Mouse (Mus musculus): Measurements from ENCODE around the gene Nop14. TPM values are rescaled to one million over a fixed set of nuclear protein-coding genes. Genes with fewer than 3 reads are reported as not detected.

Nop14 gene
- 26.7 and 29.7 TPM in 2 replicates for polyA plus RNA-seq (2016; fragmentation: Nextera tagmentation; extraction: Ambion mirVana)

DNA sequence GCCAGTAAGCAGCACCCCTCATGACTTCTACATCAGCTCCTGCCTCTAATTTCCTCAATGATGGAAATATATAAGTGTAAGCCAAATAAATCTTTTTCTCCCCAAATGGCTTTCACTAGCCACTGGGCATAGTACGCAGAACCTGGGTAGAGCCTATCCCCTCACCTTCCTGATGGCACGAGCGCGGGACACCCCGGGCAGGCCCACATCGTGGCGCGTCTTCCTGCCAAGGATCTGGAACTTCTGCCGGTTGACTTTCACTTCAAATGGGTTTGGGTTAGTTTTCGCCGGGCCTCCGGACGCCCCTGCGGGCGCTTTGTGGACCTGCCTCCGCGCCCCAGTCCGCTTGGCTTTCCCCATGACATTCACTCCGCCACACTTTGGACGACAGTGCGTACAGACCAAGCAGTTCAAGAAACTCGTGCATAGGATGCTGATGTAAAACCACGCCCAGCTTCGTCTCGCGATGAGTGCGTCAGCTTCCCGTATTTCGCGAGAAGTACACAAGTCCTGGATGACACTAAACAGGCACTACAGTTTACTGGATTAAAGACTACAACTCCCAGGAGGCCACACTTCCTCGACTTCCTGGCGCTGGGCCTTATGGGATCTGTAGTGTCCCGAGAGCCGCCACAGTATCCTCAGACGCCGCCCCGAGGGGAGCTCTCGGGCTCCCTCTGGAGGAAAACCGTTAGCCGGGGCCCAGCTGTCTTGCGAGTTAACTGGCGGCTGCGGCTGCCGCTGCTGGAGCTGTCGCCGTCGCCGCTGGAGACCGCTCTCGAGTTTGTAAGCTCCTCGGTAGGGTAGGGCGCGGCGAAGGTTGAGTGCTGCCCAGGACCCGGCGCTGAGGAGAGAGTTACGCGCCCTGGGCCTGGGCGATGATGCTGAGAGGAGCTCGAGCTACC lies at the start of gene Nop14, which contains the start of gene Grk4:
Nop14 (minus strand) TSS at position 463 of the 905 bp plus-strand sequence.
Grk4 (plus strand) TSS at position 694 of the 905 bp plus-strand sequence.
- H3K36me3 ChIP-seq (replicated peaks) = peaks cover 21% of the 10 kb centered on the region
- H3K4me3 ChIP-seq (replicated peaks) = peak within 1 kb of the TSS; percentile 63
- H3K27me3 ChIP-seq = no peaks in the 10 kb centered on the region
- H3K4me1 ChIP-seq = peaks cover 8% of the 10 kb centered on the region
- under 1% methylated on average over 60 of the region's 60 CpGs for WGBS
- H3K27ac ChIP-seq = peak within 1 kb of the TSS; percentile 90
- ATAC-seq (ENCODE audit: low FRiP score) = peak; percentile 100
- H3K9ac ChIP-seq = peak within 1 kb of the TSS; percentile 60
- H3K9me3 ChIP-seq = no peaks in the 10 kb centered on the region
- H3K4me2 ChIP-seq = peak within 1 kb of the TSS; percentile 70

DNA sequence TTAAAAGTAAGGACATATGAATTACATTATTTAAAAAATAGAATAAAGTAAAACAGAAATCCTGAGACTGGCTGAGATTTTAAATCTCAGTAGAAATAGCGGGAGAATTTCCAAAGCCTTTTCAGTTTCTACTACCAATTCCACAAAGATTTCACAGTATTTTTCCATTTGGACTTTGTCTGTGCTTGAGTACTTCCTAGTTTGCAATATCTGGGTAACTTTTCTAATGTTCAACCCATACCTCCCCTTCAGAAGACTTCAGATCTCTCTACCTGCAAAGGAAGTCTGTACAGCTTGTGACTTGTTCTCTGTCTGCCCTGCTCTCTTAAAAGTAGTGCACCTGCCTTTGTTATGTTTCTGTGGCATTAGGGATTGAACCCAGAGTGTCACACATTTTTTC lies 48.5 kb upstream of the Nop14 start:
- H3K27me3 ChIP-seq = no peaks in the 10 kb centered on the region
- no peak overlapping the region for H3K27ac ChIP-seq
- H3K9ac ChIP-seq = no peak overlapping the region
- no peaks in the 10 kb centered on the region for H3K36me3 ChIP-seq (replicated peaks)
- ATAC-seq (ENCODE audit: low FRiP score) = no peak
- H3K9me3 ChIP-seq = no peaks in the 10 kb centered on the region
- H3K4me3 ChIP-seq (replicated peaks) = no peak overlapping the region
- H3K4me2 ChIP-seq = no peak overlapping the region
- H3K4me1 ChIP-seq = no peaks in the 10 kb centered on the region
- WGBS = 94% methylated on average over 1 of the region's 1 CpGs

DNA sequence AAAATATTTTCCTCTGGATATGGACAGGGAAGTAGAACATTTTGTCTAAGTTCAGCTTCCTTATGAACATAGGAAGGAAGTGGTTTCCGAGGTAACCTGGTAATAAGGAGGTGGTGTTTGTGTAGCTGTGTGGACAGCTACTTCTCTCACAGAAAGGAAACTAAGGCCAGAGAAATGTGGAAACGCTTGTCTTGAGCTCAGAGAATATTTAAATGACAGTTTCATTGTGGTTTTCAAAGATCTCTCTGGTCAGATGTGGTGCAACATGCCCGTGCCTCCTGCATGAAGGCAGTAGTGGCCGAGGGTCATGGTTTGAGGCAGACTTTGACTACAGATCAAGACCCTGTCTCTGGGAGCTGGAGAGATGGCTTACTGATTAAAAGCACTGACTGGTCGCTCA lies 35.6 kb upstream of the Nop14 start:
- Histone ChIP-seq H3K4me3 (replicated peaks) (no peak overlapping the region), H3K9me3 (no peaks in the 10 kb centered on the region), H3K9ac (no peak overlapping the region), H3K4me1 (no peaks in the 10 kb centered on the region), H3K36me3 (replicated peaks) (no peaks in the 10 kb centered on the region), H3K4me2 (no peak overlapping the region), H3K27ac (no peak overlapping the region), H3K27me3 (no peaks in the 10 kb centered on the region)
- WGBS = 77% methylated on average over 5 of the region's 5 CpGs
- ATAC-seq (ENCODE audit: low FRiP score) = no peak

DNA sequence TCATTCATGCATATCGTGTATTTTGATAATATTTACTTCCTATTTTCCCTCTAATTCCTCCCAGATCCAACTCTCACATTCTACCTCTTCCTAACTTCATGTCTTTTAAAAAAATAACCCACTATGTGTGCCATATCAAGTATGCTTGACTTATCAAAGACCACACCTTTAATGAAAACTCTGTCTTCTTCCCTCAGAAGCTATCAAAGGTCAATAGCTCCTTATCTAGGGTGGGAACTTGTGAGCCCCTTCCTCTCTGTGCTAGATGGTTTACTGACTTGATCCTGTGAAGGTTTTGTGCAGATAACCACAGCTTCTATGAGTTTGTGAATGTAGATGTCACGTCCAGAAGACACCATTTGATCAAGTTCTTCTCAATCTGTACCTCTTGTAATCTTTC lies 32.8 kb upstream of the Nop14 start:
- no peaks in the 10 kb centered on the region for H3K4me1 ChIP-seq
- no peaks in the 10 kb centered on the region for H3K27me3 ChIP-seq
- no peak for ATAC-seq (ENCODE audit: low FRiP score)
- no peaks in the 10 kb centered on the region for H3K36me3 ChIP-seq (replicated peaks)
- H3K9ac ChIP-seq = no peak overlapping the region
- H3K9me3 ChIP-seq = no peaks in the 10 kb centered on the region
- no peak overlapping the region for H3K4me3 ChIP-seq (replicated peaks)
- no peak overlapping the region for H3K27ac ChIP-seq
- no peak overlapping the region for H3K4me2 ChIP-seq
- 66% methylated on average over 2 of the region's 2 CpGs for WGBS

DNA sequence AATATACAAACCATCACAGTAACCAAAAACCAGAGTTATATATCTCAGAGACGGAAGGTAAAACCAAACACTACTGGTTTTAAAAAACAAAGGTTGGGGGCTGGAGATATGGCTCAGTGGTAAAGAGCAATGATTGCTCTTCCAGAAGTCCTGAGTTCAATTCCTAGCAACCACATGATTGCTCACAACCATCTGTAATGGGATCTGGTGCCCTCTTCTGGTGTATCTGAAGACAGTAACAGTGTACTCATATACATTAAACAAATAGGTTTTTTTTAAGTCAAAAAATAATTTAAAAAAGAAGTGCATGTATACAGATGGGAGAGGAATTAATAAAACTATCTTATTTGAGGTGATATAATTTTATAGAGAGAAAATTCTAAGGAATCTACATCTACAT lies 29.9 kb upstream of the Nop14 start:
- ATAC-seq (ENCODE audit: low FRiP score) = no peak
- no peaks in the 10 kb centered on the region for H3K9me3 ChIP-seq
- no peaks in the 10 kb centered on the region for H3K4me1 ChIP-seq
- no peaks in the 10 kb centered on the region for H3K36me3 ChIP-seq (replicated peaks)
- WGBS = 95% methylated on average over 1 of the region's 1 CpGs
- H3K4me2 ChIP-seq = no peak overlapping the region
- no peak overlapping the region for H3K4me3 ChIP-seq (replicated peaks)
- no peak overlapping the region for H3K9ac ChIP-seq
- no peak overlapping the region for H3K27ac ChIP-seq
- no peaks in the 10 kb centered on the region for H3K27me3 ChIP-seq

DNA sequence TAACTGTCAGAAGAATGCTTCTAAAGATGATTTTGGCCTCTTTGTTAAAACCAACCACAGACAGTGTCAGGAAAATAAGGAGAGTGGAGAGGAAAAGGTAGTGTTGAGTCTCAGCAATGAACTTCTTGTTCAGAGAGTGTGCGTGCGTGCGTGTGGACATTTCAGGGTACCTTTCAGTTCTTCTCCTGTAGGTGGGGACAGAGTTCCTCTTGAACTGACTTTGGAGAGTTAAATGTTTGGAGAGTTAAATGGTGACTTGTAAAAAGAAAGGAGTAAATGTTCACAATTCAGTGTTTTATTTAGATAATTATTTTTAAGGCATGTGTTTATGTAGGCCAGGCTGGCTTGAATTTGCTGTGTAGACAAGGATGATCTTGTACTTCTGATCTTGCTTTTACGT lies 10.3 kb upstream of the Nop14 start:
- no peak overlapping the region for H3K27ac ChIP-seq
- no peaks in the 10 kb centered on the region for H3K4me1 ChIP-seq
- 74% methylated on average over 4 of the region's 4 CpGs for WGBS
- no peak for ATAC-seq (ENCODE audit: low FRiP score)
- H3K9me3 ChIP-seq = no peaks in the 10 kb centered on the region
- no peak overlapping the region for H3K4me2 ChIP-seq
- H3K4me3 ChIP-seq (replicated peaks) = no peak overlapping the region
- H3K36me3 ChIP-seq (replicated peaks) = no peaks in the 10 kb centered on the region
- H3K27me3 ChIP-seq = no peaks in the 10 kb centered on the region
- H3K9ac ChIP-seq = no peak overlapping the region

DNA sequence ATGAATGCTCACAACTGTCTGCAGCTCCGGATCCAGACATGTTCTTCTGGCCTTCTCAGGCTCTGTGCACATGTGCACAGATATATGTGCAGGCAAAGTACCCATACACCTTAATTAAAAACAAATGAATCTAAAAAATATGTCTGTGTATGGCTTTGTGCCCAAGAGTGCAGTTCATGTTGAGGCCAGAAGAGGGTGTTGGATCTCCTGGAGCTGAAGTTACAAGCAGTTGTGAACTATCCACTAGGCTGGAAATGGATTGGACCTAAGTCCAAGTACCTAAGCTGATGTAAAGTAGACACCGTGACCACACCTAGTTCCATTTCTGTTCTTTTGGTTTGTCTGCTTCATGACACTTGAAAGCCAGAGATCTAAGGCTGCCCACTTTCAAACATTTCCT lies 9.5 kb upstream of the Nop14 start:
- no peaks in the 10 kb centered on the region for H3K36me3 ChIP-seq (replicated peaks)

DNA sequence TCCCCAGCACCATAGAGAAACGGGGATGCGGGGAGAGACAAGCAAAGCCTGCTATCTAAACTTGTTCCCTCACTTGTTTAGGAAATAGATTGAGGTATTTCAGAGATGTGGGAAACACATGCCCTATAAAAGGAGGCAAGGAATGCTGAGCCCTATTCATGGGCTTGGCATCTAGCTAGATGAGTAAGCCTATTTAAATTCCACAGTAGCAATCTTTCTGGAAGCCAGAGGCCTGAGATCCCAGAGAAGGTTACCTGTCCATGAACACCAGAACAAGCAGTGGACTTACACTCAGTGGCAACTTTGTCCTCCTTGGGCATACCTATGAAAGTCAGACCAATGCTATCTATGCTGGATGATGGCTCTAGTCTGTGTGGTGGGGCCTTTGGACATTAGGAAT lies 3.3 kb upstream of the Nop14 start:
- no peaks in the 10 kb centered on the region for H3K36me3 ChIP-seq (replicated peaks)
- WGBS = 93% methylated on average over 2 of the region's 2 CpGs
- no peaks in the 10 kb centered on the region for H3K9me3 ChIP-seq
- no peak overlapping the region for H3K4me3 ChIP-seq (replicated peaks)
- no peak overlapping the region for H3K4me2 ChIP-seq
- H3K4me1 ChIP-seq = peaks cover 8% of the 10 kb centered on the region
- no peak overlapping the region for H3K9ac ChIP-seq
- H3K27me3 ChIP-seq = no peaks in the 10 kb centered on the region
- H3K27ac ChIP-seq = no peak overlapping the region
- ATAC-seq (ENCODE audit: low FRiP score) = no peak

More for the DNA sequence above, 9.5 kb upstream of the Nop14 start:
- 72% methylated on average over 2 of the region's 2 CpGs for WGBS
- H3K4me3 ChIP-seq (replicated peaks) = no peak overlapping the region
- H3K4me1 ChIP-seq = no peaks in the 10 kb centered on the region
- no peak for ATAC-seq (ENCODE audit: low FRiP score)
- H3K4me2 ChIP-seq = no peak overlapping the region
- H3K27ac ChIP-seq = no peak overlapping the region
- H3K27me3 ChIP-seq = no peaks in the 10 kb centered on the region
- no peaks in the 10 kb centered on the region for H3K9me3 ChIP-seq
- no peak overlapping the region for H3K9ac ChIP-seq

DNA sequence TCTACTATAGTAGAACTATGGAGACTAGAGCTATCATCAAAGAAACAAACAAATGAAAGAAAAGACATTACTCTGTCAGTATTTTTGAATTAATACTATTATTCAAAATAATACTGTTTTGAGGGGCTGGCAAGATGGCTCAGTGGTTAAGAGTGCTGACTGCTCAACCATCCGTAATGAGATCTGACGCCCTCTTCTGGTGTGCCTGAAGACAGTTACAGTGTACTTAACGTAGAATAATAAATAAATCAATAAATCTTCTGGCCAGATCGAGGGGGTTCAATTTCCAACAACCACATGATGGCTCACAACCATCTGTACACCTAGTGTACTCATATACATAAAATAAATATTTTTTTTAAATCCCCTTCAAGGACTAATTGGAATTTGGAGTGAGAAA lies 2.0 kb upstream of the Nop14 start:
- Histone ChIP-seq H3K4me3 (replicated peaks) (no peak overlapping the region), H3K9ac (no peak overlapping the region), H3K36me3 (replicated peaks) (peaks cover 3% of the 10 kb centered on the region; the same call in 1 of the 2 replicates), H3K27ac (no peak overlapping the region), H3K4me2 (no peak overlapping the region), H3K4me1 (peaks cover 8% of the 10 kb centered on the region), H3K27me3 (no peaks in the 10 kb centered on the region), H3K9me3 (no peaks in the 10 kb centered on the region)
- ATAC-seq (ENCODE audit: low FRiP score) = no peak
- WGBS = 86% methylated on average over 4 of the region's 4 CpGs

DNA sequence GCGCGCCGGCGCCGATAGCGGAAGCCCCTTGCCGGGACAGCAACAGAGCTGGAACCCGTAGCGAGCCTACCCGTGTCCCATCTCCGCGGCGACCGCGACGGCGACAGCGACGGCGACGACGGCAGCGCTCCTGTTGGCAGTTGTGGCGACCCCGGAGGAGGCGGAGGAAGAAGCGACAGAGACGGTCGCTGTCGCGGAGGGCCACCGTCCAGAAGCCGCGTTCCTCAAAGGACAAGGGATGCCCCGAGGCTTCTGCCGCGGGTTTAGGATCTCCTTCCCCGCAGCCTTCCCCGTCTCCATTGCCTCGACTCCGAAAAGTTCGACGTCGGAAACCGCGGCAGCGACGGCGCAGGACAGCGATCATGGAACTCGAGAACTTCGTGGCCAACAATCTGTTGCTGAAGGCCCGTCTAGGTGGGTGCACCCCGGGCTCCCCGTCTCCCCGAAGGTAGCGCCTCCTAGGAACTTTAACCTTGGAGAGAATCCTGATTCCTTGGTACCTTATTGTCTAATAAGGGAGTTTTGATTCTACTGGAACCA lies 713 bp upstream of the Nop14 start:
- Histone ChIP-seq H3K4me3 (replicated peaks) (peak overlapping the region; percentile 63), H3K9me3 (no peaks in the 10 kb centered on the region), H3K27ac (peak overlapping the region; percentile 90), H3K27me3 (no peaks in the 10 kb centered on the region), H3K4me1 (peaks cover 8% of the 10 kb centered on the region), H3K4me2 (peak overlapping the region; percentile 70), H3K9ac (peak overlapping the region; percentile 58), H3K36me3 (replicated peaks) (peaks cover 13% of the 10 kb centered on the region)
- WGBS = under 1% methylated on average over 57 of the region's 57 CpGs
- no peak for ATAC-seq (ENCODE audit: low FRiP score)

DNA sequence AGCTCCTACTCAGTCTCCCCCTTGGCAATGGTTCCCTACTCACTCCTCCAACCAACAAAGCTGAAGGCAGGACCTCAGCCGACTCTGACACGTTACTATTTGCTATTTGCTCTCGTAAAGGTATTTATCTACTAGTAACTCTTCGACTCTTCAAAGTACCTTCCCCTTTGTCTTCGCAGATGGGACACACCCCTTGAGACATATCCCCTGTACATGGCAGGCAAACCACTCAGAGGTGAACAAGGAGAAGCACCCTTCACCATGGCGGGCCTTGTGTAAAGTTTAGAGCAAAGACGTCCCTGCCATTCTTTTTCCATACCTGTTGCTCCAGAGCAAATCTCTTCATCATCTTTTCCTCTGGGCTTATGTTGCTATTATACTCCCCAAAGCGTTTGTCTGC lies 2.4 kb downstream of the Nop14 start:
- H3K4me1 ChIP-seq = peaks cover 8% of the 10 kb centered on the region
- H3K4me3 ChIP-seq (replicated peaks) = no peak overlapping the region
- no peaks in the 10 kb centered on the region for H3K27me3 ChIP-seq
- H3K36me3 ChIP-seq (replicated peaks) = peaks cover 41% of the 10 kb centered on the region
- H3K4me2 ChIP-seq = no peak overlapping the region
- WGBS = 95% methylated on average over 8 of the region's 8 CpGs
- H3K27ac ChIP-seq = no peak overlapping the region
- H3K9me3 ChIP-seq = no peaks in the 10 kb centered on the region
- no peak for ATAC-seq (ENCODE audit: low FRiP score)
- no peak overlapping the region for H3K9ac ChIP-seq

DNA sequence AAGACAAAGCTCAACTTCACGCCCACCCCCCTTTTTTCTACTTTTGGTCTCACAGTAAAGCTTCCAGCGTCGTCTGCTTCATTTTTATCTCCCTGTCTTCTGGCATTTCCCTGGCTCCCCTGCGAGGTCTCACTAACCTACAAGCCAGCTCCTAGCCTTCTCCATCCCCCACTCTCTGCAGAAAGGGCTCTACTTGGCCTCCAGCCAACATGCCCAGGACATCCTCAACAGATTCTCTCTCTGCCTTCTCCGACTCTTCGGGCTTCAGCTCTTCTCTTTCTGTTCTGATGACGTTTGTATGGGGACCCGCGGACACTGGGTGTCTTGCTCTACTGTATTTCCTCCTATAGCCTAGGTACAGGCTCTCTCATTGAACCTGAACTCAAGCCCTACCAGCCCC lies 5.1 kb downstream of the Nop14 start:
- Histone ChIP-seq H3K4me2 (no peak overlapping the region), H3K4me3 (replicated peaks) (no peak overlapping the region), H3K9ac (no peak overlapping the region), H3K27me3 (no peaks in the 10 kb centered on the region), H3K27ac (no peak overlapping the region), H3K36me3 (replicated peaks) (peaks cover 68% of the 10 kb centered on the region), H3K9me3 (no peaks in the 10 kb centered on the region), H3K4me1 (peaks cover 8% of the 10 kb centered on the region)
- no peak for ATAC-seq (ENCODE audit: low FRiP score)
- WGBS = 95% methylated on average over 9 of the region's 9 CpGs

DNA sequence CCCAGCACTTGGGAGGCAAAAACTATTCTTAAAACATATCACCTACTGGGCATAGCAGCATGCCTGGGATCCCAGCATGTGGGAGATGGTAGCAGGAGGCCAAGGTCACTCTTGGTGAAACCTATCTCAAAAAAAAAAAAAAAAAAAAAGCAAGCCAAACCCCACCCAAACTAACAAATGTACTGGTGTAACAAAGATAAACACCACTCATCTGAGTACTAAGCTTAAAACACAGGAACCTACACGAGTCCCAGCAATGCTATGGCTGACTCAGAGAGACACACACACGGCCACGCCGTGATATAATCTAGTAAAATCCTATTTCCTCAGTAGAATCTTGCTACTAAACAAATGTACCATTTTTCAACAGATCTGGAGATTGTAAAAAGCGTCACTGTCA lies 7.0 kb downstream of the Nop14 start:
- Histone ChIP-seq H3K36me3 (replicated peaks) (peaks cover 87% of the 10 kb centered on the region), H3K4me3 (replicated peaks) (no peak overlapping the region), H3K4me2 (no peak overlapping the region), H3K9me3 (no peaks in the 10 kb centered on the region), H3K27ac (no peak overlapping the region), H3K4me1 (no peaks in the 10 kb centered on the region), H3K9ac (no peak overlapping the region), H3K27me3 (no peaks in the 10 kb centered on the region)
- ATAC-seq (ENCODE audit: low FRiP score) = no peak
- WGBS = 94% methylated on average over 5 of the region's 5 CpGs
